Mouse (Mus musculus): Measurements from ENCODE around the gene Pepd.

The Pepd gene

GRCm38 (mm10) chr7:34911919-34912897 is at the start of gene Pepd:
TSS of gene Pepd (plus strand) at chr7:34912379.
- peak; percentile 94 for DNase-seq (ENCODE audit: inconsistent ontology term)

DNA sequence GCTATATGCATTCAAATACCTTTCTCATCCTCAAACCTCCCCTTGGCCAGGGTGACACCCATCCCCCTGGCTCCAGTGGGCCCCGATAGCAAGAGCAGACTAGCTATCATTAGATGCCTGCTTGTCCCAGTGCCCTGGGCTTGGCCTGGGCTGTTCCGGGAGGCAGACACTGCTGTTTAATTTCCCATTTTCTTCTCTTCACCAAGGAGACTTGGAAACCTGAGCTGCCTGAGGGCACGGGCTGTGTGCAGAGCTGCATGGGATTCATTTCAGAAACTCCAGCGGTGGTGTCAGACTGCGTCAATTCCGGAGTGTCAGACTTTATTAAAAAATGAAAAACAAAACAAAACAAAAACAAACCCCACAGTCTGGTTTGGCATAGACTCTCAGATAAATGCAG is 44.9 kb upstream of the Pepd start:
- no peak for DNase-seq (ENCODE audit: inconsistent ontology term)

- peak; percentile 9 for DNase-seq (ENCODE audit: inconsistent ontology term)
Observed at GRCm38 (mm10) chr7:34869693-34870092, 42.5 kb upstream of the Pepd start.

DNA sequence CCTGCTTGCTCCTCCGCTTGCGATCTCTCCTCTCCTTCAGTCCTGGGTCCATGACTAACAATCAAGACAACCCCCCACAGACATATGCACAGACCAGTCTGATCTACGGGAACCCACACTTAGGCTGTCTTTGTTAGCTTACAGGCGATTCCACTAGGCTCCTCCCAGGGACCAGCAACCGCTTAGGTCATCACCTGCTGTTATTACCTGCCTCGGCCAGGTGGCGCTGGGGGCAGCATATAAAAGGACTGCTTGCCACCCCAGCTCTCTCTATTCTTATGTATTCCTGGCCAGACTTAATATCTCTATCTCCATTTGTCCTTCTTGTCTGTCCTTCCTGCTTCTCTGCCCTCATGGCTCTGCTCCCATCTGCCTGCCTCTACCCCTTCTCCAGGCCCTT is 35.4 kb upstream of the Pepd start:
- DNase-seq (ENCODE audit: inconsistent ontology term): no peak

- DNase-seq (ENCODE audit: inconsistent ontology term): no peak
Observed at GRCm38 (mm10) chr7:34877820-34878219, 34.4 kb upstream of the Pepd start.

- no peak for DNase-seq (ENCODE audit: inconsistent ontology term)
Observed at GRCm38 (mm10) chr7:34888441-34888840, 23.7 kb upstream of the Pepd start.

GRCm38 (mm10) chr7:34888891-34889290 is 23.3 kb upstream of the Pepd start:
- DNase-seq (ENCODE audit: inconsistent ontology term): no peak

DNA sequence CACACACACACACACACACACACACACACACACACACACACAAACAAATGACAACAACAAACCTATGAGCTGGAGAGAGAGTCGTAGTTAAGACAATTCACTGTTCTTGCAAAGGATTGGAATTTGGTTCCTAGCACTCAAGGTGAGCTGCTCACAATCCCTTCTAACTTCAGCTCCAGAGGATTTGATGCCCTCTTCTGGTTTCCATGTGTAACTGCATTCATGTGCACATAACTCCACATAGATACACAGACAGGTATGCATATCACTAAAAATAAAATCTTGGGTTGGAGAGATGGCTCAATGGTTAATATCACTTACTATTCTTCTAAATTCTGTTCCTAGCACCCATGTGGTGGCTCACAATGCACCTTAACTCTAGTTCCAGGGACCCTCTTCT is 19.3 kb upstream of the Pepd start:
- DNase-seq (ENCODE audit: inconsistent ontology term): no peak

DNA sequence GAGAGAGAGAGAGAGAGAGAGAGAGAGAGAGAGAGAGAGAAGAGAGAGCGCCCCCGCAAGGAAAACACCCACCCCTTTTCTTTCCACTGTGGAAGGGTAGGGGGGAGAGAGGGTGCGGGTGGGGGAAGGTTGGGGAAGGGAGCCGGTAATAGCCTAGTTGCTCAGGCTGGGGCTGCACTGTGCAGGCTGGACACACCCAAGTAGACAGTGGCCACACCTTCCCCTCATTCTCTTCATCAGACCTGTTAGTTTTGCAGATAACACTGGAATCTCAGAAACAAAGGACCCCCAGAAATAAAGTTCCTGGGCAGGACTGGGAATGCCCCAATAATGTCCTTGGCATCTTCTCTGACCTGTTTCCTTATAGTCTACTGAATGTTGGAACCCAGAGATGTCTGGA is 15.7 kb upstream of the Pepd start:
- DNase-seq (ENCODE audit: inconsistent ontology term): no peak

DNA sequence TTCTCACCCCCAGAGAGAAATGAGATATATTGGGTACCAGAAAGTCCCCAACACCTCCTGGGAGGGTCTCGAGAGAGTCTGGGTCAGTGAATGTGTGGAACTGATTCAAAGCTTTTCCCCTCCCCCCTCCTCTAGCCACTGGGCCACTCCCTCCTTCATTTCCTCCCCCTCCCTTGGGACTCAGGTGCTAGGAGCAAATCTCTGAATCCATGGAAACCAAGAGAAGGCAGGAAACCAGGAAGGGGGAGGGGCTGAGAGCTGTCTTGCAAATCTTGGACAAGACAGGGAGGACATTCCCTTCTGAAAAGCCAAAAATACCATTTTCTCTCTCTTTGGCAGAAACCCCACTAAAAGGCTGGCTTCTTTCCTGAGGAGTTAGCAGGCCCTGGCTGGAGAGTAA is 15.1 kb upstream of the Pepd start:
- DNase-seq (ENCODE audit: inconsistent ontology term): peak; percentile 19

GRCm38 (mm10) chr7:34910096-34911066 is 1.8 kb upstream of the Pepd start:
- no peak for DNase-seq (ENCODE audit: inconsistent ontology term)

- DNase-seq (ENCODE audit: inconsistent ontology term): no peak
Observed at GRCm38 (mm10) chr7:34913956-34914355, 1.8 kb downstream of the Pepd start.

DNA sequence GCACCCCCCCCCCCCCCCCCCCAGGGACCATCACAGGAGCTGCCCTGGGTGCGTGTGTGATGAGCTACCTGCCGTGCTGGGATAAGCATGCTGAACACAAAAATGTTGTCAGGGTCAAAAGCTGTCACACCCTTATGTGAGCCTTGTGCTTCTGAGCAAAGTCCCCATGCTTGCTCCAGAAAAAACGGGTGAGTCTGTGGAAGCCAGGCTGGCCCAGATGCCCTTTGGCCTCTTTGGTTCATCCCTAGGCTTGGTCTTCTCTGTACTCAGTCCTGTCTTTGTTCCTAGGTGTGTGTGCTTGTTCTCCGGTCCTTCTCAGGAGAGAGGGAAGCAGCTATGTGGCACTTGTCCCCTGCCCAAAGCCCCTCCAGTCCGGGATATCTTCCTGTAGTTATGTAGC is 3.4 kb downstream of the Pepd start:
- DNase-seq (ENCODE audit: inconsistent ontology term): no peak

- DNase-seq (ENCODE audit: inconsistent ontology term): peak; percentile 90
Observed at GRCm38 (mm10) chr7:34917558-34917957, 5.4 kb downstream of the Pepd start.

GRCm38 (mm10) chr7:34917998-34918397 is 5.8 kb downstream of the Pepd start:
- DNase-seq (ENCODE audit: inconsistent ontology term): no peak

- no peak for DNase-seq (ENCODE audit: inconsistent ontology term)
Observed at GRCm38 (mm10) chr7:34918416-34918815, 6.2 kb downstream of the Pepd start.

DNA sequence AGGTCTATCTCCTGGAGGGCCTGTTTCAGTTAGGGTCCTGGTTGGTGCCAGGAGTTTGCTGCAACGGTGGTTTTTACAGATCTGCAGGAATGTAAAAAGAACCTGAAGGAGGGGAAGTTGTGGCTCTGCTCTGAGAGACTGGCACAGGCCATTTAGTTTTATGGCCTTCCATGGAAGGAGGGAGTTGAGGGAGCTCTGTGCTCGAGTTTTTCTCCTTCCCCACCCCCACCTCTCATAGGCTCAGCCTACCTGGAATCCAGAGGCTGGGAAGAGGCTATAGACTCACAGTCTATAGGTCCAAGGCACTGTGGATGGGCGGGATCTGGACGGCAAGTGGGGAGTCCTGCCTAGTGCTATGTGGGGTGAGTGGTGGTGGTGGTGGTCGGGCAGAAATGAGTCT is 6.9 kb downstream of the Pepd start:
- DNase-seq (ENCODE audit: inconsistent ontology term): no peak

- no peak for DNase-seq (ENCODE audit: inconsistent ontology term)
Observed at GRCm38 (mm10) chr7:34919809-34920208, 7.6 kb downstream of the Pepd start.

GRCm38 (mm10) chr7:34925208-34925607 is 13.0 kb downstream of the Pepd start:
- DNase-seq (ENCODE audit: inconsistent ontology term): peak; percentile 62

DNA sequence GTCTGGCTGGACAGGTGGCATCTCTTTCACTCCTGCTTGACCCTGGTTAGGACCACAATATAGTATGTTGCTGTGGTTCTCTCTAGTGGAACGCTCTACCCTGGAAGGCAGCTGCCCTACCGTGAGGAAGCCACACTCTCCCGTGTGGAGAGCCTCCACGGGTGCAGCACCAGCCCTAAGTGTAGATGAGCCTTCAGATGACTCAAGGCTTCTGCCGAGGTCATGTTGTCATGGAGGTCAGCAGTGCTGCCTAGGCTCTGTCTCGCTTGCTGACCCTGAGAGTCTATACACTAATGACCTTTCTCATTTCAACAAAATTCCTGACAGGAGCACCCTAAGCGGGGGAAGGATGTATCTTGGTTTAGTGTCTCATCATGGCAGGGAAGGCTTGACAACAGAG is 13.8 kb downstream of the Pepd start:
- no peak for DNase-seq (ENCODE audit: inconsistent ontology term)

DNA sequence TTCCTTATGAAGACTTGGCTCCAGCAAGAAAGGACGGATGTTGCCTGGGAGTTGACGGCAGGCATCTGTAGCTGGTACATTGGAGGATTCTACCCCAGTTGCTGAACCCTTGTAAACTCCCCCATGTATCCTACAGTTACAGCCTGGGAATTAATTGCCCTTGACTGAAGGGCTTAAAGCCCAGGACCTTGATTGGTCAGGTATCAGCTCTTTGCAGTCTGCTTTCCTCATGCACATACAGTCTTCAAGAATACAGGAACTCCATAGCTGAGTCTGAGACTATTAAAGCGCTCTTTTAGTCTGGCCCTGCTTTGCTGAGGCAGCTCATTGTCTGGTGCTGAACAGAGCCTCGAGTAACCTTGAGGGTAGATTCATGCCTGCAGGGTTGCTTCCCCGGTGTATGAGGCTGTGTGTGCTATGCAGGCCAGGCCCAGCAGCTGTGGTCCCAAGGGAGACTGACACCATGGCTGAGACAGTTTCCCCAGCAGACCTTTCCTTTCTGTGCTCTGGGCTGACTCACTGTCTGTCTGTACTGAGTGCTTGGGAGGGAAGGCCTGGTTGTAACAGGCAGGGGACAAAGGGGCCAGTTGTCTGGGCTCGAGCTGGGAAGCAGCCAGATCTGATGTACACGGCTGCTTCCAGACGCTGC is 17.6 kb downstream of the Pepd start:
- peak; percentile 93 for DNase-seq (ENCODE audit: inconsistent ontology term)

- DNase-seq (ENCODE audit: inconsistent ontology term): no peak
Observed at GRCm38 (mm10) chr7:34930263-34930757, 18.1 kb downstream of the Pepd start.

All from Muller cell, postnatal 12 days (primary cell).